Mouse (Mus musculus): ENCODE measurements around the gene Dcaf1.

The Dcaf1 gene

DNA sequence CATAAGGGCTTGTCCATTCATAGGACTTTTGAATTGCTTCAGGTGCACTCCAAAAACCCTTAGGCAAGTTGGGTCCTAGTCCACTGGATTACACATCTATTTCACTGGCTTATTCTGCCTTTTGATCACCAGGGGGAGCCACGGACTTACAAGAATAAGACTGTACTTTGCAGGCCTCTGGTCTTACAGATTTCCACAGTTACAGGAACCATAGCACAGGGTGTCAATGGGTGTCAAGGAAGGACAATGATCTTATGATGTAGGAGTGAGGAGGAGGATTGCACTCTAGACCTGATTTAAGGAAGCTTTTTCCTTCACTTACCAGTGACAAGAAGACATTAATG is 82.1 kb downstream of the Dcaf1 start:
- CTCF ChIA-PET = interaction anchor here (0.6 to 0.7 kb wide), 2 partner anchors 22 to 388 kb away, joined by 3 to 4 read pairs; no protein-coding TSS in a partner anchor

DNA sequence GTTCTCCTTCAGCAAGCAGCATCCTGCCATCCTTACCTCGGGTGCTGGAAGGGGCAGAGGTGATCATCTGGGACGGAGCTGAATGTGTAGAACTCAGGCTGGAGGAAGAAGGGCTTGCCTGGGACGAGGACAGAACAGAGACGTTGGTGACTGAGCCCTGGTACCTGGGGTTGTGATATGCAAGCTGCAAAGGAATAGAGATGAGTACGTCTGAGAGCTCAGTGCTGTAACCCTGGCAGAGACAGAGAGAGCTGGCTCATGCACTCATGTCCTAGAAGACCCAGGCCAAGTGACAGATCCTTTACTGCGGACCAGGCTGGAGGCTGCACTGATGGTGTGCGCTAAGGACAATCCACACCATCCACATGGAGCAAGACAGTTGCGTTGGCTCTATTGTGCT is 84.9 kb downstream of the Dcaf1 start:
- CTCF ChIA-PET = interaction anchor here (0.5 kb wide), 1 partner anchor 39 kb away, joined by 3 read pairs; no protein-coding TSS in a partner anchor

DNA sequence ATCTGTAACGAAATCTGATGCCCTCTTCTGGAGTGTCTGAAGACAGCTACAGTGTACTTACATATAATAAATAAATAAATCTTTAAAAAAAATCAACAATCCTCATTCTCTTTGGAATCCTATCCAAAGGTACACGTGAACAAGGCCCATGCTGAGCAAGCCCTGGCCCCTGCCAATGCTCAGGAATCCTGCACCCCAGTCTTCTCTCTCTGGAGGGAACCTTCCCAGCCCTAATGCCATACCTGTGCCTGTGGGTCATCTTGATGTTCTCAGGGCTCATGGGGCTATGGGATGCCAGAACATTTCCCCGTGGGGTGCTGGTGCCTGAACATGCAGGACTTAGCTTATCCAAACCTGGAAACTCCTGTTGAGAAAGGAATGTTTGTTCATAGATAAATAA is 86.5 kb downstream of the Dcaf1 start:
- CTCF ChIA-PET = no interaction called here

DNA sequence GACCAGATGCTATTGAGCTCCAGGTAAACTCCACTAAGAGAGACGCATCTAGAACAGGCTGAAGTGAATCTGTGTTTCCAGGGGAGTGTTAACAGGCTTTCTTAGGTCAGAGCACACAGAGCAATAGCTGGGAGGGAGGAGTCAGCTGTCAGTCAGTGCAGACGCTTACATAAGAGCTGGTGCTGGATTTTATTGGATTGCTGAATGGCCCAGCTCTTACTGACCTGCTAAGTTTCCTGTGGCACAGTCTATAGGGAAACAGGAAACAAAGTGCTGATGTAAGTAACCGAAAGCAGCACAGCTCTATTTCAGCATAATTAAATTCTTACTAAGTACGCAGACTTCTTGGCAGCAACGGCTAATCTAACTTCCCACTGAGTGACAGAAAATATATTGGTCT is 87.0 kb downstream of the Dcaf1 start:
- CTCF ChIA-PET = no interaction called here

DNA sequence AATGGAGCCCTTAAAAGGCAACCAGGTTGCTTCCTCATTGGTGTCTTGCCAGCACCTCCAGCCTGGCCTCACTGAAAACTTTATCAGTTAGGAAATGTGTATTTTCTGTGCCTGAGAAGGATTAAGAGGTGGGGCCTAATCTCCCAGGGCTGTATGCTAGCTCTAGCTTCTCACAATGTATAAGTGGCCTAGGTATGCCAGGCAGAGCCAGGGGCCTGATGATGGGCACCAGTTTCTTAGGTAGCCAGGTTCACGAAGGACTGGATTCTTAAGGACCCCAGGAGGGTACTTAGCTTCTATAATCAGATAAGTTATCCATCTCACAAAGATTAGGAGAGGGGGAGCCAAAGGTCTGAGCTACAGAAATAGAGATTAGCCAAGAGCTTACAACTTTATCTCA is 90.0 kb downstream of the Dcaf1 start:
- CTCF ChIA-PET = no interaction called here

DNA sequence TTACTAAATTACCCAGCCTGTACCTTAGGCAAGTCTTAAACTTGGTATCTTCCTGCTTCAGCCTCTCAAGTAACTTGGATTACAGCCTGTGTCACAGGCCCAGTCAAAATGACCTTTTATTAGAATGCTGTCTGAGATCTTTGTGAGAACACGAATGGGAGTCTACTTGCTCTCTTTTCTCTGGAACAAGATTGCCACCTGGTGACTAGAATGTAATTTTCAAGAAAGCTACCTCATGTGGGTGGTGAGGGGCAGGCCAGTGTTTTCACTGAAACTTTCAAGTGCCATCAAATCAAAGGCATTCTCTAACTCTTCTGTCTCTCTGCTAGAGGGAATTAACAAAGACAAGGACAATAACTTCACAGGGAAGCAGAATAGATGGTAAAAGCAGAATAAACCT is 92.1 kb downstream of the Dcaf1 start:
- CTCF ChIA-PET = no interaction called here

DNA sequence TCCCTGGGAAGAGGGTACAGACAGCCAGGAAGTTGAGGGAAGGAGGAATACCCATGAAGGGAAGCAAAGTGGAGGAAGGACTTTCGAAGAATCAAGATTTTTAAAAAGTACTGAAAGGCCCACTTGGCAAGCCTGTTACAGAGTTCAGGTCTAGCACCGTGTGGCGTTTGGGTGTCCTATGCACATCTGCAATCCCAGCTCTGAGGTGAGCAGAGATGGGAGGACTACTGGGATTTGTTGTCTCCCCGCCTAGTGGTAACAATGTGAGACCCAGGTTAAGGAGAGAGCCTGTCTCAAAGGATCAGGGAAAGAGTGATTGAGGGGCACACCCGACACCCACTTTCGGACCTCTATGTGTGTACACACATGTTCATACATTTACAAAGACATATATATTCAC is 93.2 kb downstream of the Dcaf1 start:
- CTCF ChIA-PET = no interaction called here

All from spleen, embryonic (tissue).